Mouse (Mus musculus) myocyte (in vitro differentiated cells): ENCODE measurements around the gene Sltm.

Experiments
- MAX ChIP-seq: IDR thresholded peaks from one replicate; pipeline ENCODE4 v1.6.1; 2011; ENCODE audit warnings: low read depth, mild to moderate bottlenecking, control low read depth
- POLR2A ChIP-seq: IDR thresholded peaks from one replicate; pipeline ENCODE4 v1.6.1; 2011; ENCODE audit warnings: low read depth, mild to moderate bottlenecking, control low read depth, moderate library complexity; ENCODE audit not compliant: insufficient read length
- POLR2AphosphoS2 ChIP-seq: IDR thresholded peaks from one replicate; pipeline ENCODE4 v1.6.1; 2011; ENCODE audit warnings: low read depth, control low read depth; ENCODE audit not compliant: insufficient read length
- TCF12 ChIP-seq: IDR thresholded peaks from one replicate; pipeline ENCODE4 v1.6.1; 2011; ENCODE audit warnings: mild to moderate bottlenecking, control low read depth; ENCODE audit not compliant: poor library complexity, insufficient read depth, severe bottlenecking
- USF1 ChIP-seq: IDR thresholded peaks from one replicate; pipeline ENCODE4 v1.6.1; 2011; ENCODE audit warnings: low read depth, mild to moderate bottlenecking, control low read depth, moderate library complexity

DNA sequence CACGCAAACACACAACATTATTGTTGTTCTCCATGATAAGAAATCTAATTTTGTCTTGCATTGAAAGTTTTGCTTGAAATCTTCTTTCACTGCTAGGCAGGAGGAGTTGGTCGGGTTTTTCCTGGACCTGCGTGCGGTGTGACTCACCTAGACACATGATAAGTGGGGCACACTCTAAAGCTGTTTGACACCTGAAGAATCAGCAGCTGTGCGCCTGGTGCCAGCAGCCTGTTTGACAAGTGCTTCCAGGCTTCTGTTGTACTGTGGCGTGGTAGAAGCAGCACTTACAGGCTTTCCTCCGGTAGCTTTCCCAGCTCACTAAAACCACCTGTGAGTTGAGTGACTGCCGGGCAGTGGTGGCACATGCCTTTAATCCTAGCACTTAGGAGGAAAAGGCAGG is 27.8 kb downstream of the Sltm start:
- TF ChIP-seq POLR2A, result no peak
- TF ChIP-seq USF1, result no peak
- TF ChIP-seq TCF12, result no peak
- TF ChIP-seq POLR2AphosphoS2, result no peak
- TF ChIP-seq MAX, result no peak
